Mouse (Mus musculus): ENCODE measurements at regions not wholly inside any gene's neighbourhood (a gene's known extent, or its start where the extent isn't known, plus 50 kb on each side); places are given as distances from the start of the nearest gene placed in this dataset.

- TF ChIP-seq MYOD1 (IDR thresholded peaks at IDR 0.05; ENCODE audit: control insufficient read depth, insufficient read length, low read depth): no peak
- no peak for TF ChIP-seq CTCF (IDR thresholded peaks at IDR 0.05; ENCODE audit: control insufficient read depth, insufficient read depth, insufficient read length)
- no peak for TF ChIP-seq CEBPB (IDR thresholded peaks at IDR 0.05; ENCODE audit: low read depth)
- no peak for TF ChIP-seq USF1 (IDR thresholded peaks at IDR 0.05; ENCODE audit: low read depth)
Measured at GRCm38 (mm10) chr1:41054426-41054955, 249.1 kb downstream of the Tmem182 start.

All from C2C12 (cell line).